Mouse (Mus musculus): ENCODE results near the gene Pafah1b3. TPM values are rescaled to one million over a fixed set of nuclear protein-coding genes. Genes with fewer than 3 reads are reported as not detected.

Gene Pafah1b3
- polyA plus RNA-seq, 1 experiment from 2014 or later, result 384 TPM

GRCm38 (mm10) chr7:25277998-25278340, 19.8 kb downstream of the Pafah1b3 start:
- ATAC-seq (ENCODE audit: low FRiP score), result no peak
- Histone ChIP-seq H3K4me3 (replicated peaks) (peak overlapping the region; percentile 92), H3K4me1 (peaks cover 45% of the 10 kb centered on the region), H3K9me3 (no peaks in the 10 kb centered on the region), H3K4me2 (peak overlapping the region; percentile 96), H3K36me3 (replicated peaks) (peaks cover 11% of the 10 kb centered on the region), H3K9ac (peak overlapping the region; percentile 89), H3K27ac (peak overlapping the region; percentile 100), H3K27me3 (no peaks in the 10 kb centered on the region)
- 14% methylated on average over 4 of the region's 4 CpGs for WGBS

- H3K4me2 ChIP-seq, result peak overlapping the region; percentile 96
- H3K27ac ChIP-seq, result peak overlapping the region; percentile 100
- H3K4me1 ChIP-seq, result peaks cover 45% of the 10 kb centered on the region
- ATAC-seq (ENCODE audit: low FRiP score), result no peak
- H3K36me3 ChIP-seq (replicated peaks), result peaks cover 16% of the 10 kb centered on the region
- no peak overlapping the region for H3K4me3 ChIP-seq (replicated peaks)
- no peaks in the 10 kb centered on the region for H3K27me3 ChIP-seq
- H3K9me3 ChIP-seq, result no peaks in the 10 kb centered on the region
- 97% methylated on average over 4 of the region's 4 CpGs for WGBS
- H3K9ac ChIP-seq, result peak overlapping the region; percentile 89; the same call in 1 of the 2 replicates
Observed at GRCm38 (mm10) chr7:25277405-25277804, 20.4 kb downstream of the Pafah1b3 start.

- Histone ChIP-seq H3K4me1 (peaks cover 35% of the 10 kb centered on the region), H3K9me3 (no peaks in the 10 kb centered on the region), H3K36me3 (replicated peaks) (peaks cover 30% of the 10 kb centered on the region), H3K4me3 (replicated peaks) (no peak overlapping the region), H3K9ac (peak overlapping the region; percentile 29; the same call in 1 of the 2 replicates), H3K4me2 (no peak overlapping the region), H3K27me3 (no peaks in the 10 kb centered on the region), H3K27ac (no peak overlapping the region)
- no peak for ATAC-seq (ENCODE audit: low FRiP score)
- WGBS, result 59% methylated on average over 9 of the region's 9 CpGs
Observed at GRCm38 (mm10) chr7:25275555-25276298, 22.1 kb downstream of the Pafah1b3 start.

- peaks cover 30% of the 10 kb centered on the region for H3K4me1 ChIP-seq
- WGBS, result 92% methylated on average over 3 of the region's 3 CpGs
- no peak overlapping the region for H3K4me3 ChIP-seq (replicated peaks)
- H3K36me3 ChIP-seq (replicated peaks), result peaks cover 30% of the 10 kb centered on the region
- no peak overlapping the region for H3K27ac ChIP-seq
- no peak overlapping the region for H3K9ac ChIP-seq
- no peak overlapping the region for H3K4me2 ChIP-seq
- H3K9me3 ChIP-seq, result no peaks in the 10 kb centered on the region
- no peaks in the 10 kb centered on the region for H3K27me3 ChIP-seq
- ATAC-seq (ENCODE audit: low FRiP score), result no peak
Observed at GRCm38 (mm10) chr7:25274996-25275395, 22.8 kb downstream of the Pafah1b3 start.

- H3K9me3 ChIP-seq, result no peaks in the 10 kb centered on the region
- WGBS, result 75% methylated on average over 5 of the region's 5 CpGs
- peaks cover 30% of the 10 kb centered on the region for H3K36me3 ChIP-seq (replicated peaks)
- H3K4me3 ChIP-seq (replicated peaks), result no peak overlapping the region
- no peaks in the 10 kb centered on the region for H3K27me3 ChIP-seq
- H3K4me1 ChIP-seq, result peaks cover 30% of the 10 kb centered on the region
- H3K27ac ChIP-seq, result no peak overlapping the region
- no peak for ATAC-seq (ENCODE audit: low FRiP score)
- H3K9ac ChIP-seq, result no peak overlapping the region
- H3K4me2 ChIP-seq, result no peak overlapping the region
Observed at GRCm38 (mm10) chr7:25274571-25274970, 23.2 kb downstream of the Pafah1b3 start.

- Histone ChIP-seq H3K4me2 (no peak overlapping the region), H3K27ac (no peak overlapping the region), H3K27me3 (no peaks in the 10 kb centered on the region), H3K4me1 (peaks cover 36% of the 10 kb centered on the region), H3K36me3 (replicated peaks) (peaks cover 30% of the 10 kb centered on the region), H3K9me3 (no peaks in the 10 kb centered on the region), H3K4me3 (replicated peaks) (no peak overlapping the region), H3K9ac (no peak overlapping the region)
- no peak for ATAC-seq (ENCODE audit: low FRiP score)
- 93% methylated on average over 22 of the region's 22 CpGs for WGBS
Observed at GRCm38 (mm10) chr7:25273259-25274241, 24.2 kb downstream of the Pafah1b3 start.

GRCm38 (mm10) chr7:25272445-25273258, 25.1 kb downstream of the Pafah1b3 start:
- Histone ChIP-seq H3K4me2 (no peak overlapping the region), H3K9ac (no peak overlapping the region), H3K27ac (no peak overlapping the region), H3K27me3 (no peaks in the 10 kb centered on the region), H3K36me3 (replicated peaks) (peaks cover 30% of the 10 kb centered on the region), H3K9me3 (no peaks in the 10 kb centered on the region), H3K4me3 (replicated peaks) (no peak overlapping the region), H3K4me1 (peaks cover 32% of the 10 kb centered on the region)
- WGBS, result 90% methylated on average over 38 of the region's 38 CpGs
- ATAC-seq (ENCODE audit: low FRiP score), result no peak

- H3K4me3 ChIP-seq (replicated peaks), result no peak overlapping the region
- 90% methylated on average over 30 of the region's 30 CpGs for WGBS
- H3K9me3 ChIP-seq, result no peaks in the 10 kb centered on the region
- H3K4me1 ChIP-seq, result peaks cover 30% of the 10 kb centered on the region
- no peak overlapping the region for H3K4me2 ChIP-seq
- no peak overlapping the region for H3K9ac ChIP-seq
- peaks cover 30% of the 10 kb centered on the region for H3K36me3 ChIP-seq (replicated peaks)
- peak overlapping the region; percentile 31; the same call in 1 of the 2 replicates for H3K27ac ChIP-seq
- no peak for ATAC-seq (ENCODE audit: low FRiP score)
- H3K27me3 ChIP-seq, result no peaks in the 10 kb centered on the region
Observed at GRCm38 (mm10) chr7:25271651-25272444, 25.9 kb downstream of the Pafah1b3 start.

- H3K27ac ChIP-seq, result no peak overlapping the region
- H3K4me2 ChIP-seq, result no peak overlapping the region
- no peak overlapping the region for H3K4me3 ChIP-seq (replicated peaks)
- H3K4me1 ChIP-seq, result peaks cover 29% of the 10 kb centered on the region
- 89% methylated on average over 35 of the region's 35 CpGs for WGBS
- no peaks in the 10 kb centered on the region for H3K27me3 ChIP-seq
- no peak for ATAC-seq (ENCODE audit: low FRiP score)
- H3K9me3 ChIP-seq, result no peaks in the 10 kb centered on the region
- H3K9ac ChIP-seq, result no peak overlapping the region
- H3K36me3 ChIP-seq (replicated peaks), result peaks cover 30% of the 10 kb centered on the region
Observed at GRCm38 (mm10) chr7:25270652-25271633, 26.8 kb downstream of the Pafah1b3 start.

- H3K27me3 ChIP-seq, result no peaks in the 10 kb centered on the region
Observed at GRCm38 (mm10) chr7:25269545-25270271, 28.1 kb downstream of the Pafah1b3 start.

More at GRCm38 (mm10) chr7:25269545-25270271, 28.1 kb downstream of the Pafah1b3 start:
- Histone ChIP-seq H3K4me2 (peak overlapping the region; percentile 68), H3K36me3 (replicated peaks) (peaks cover 30% of the 10 kb centered on the region), H3K4me1 (peaks cover 23% of the 10 kb centered on the region), H3K4me3 (replicated peaks) (peak overlapping the region; percentile 69; the same call in 1 of the 2 replicates), H3K9me3 (no peaks in the 10 kb centered on the region), H3K27ac (no peak overlapping the region), H3K9ac (peak overlapping the region; percentile 87; the same call in 1 of the 2 replicates)
- WGBS, result 88% methylated on average over 8 of the region's 8 CpGs
- ATAC-seq (ENCODE audit: low FRiP score), result no peak
